Comparison of ENCODE assay signal across 20 mouse cellular contexts in the genomic region with DNA sequence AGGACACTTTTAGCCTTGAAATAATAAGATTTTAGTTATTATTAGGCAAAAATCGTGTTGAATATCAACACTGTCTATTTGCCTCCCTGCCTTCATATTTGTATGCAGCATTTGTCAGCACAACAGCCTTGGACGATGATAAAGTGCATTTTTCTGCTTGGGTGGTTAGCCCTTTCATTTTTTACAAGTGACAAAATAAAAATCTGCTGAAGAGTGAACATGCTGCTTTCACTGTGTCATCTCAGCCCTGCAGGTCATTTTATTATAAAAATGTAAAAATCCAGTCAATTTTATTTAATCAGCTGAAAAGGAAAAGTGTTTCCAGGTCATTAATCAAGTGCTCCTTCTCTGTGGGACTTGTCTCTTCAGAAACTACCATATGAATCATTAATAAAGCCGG.
A peak's percentile ranks its signal among the peaks of the same experiment; 100 is the strongest.
DNase-seq lines count a peak whose midpoint lies in the region; ATAC-seq lines count a peak whose summit lies in the region.
"Had no signal": no experiment of that assay in that cellular context is flagged by ENCODE, and none has a peak within 500 bp of the region (broad histone marks: within the 10 kb centered on the region; RNA-seq: fewer than 3 reads in every experiment).

No protein-coding gene starts in this region.

- H3K4me3 ChIP-seq in hindbrain, embryonic 16.5 days (ENCODE audit: low read length), result no peak overlapping the region
- H3K4me3 ChIP-seq in hindbrain, embryonic 14.5 days (replicated peaks; ENCODE audit: low read length), result no peak overlapping the region
- H3K4me3 ChIP-seq: embryonic facial prominence, embryonic 12.5 days; forebrain, embryonic 13.5 days; heart, embryonic 10.5 days; hindbrain, embryonic 13.5 days had no signal

- no peak overlapping the region for H3K27ac ChIP-seq in hindbrain, embryonic 16.5 days (ENCODE audit: low read depth, low read length)
- no peak overlapping the region for H3K27ac ChIP-seq in hindbrain, embryonic 14.5 days
- H3K27ac ChIP-seq: embryonic facial prominence, embryonic 12.5 days; forebrain, embryonic 13.5 days; heart, embryonic 10.5 days; hindbrain, embryonic 13.5 days had no signal

- peak; percentile 42 for DNase-seq in adrenal gland, adult 2 months
- DNase-seq in adrenal gland, postnatal 25 days, result no peak
- DNase-seq in hindbrain, embryonic 14.5 days (ENCODE audit: low spot score), result no peak
- DNase-seq in Muller cell, postnatal 12 days (ENCODE audit: inconsistent ontology term), result peak; percentile 38
- DNase-seq in brain, adult 2 months (ENCODE audit: low read depth, low spot score), result peak; percentile 12
- no peak for DNase-seq in layer of hippocampus, postnatal 14 days (ENCODE audit: low spot score in 2 of 2)
- DNase-seq: cerebellum, postnatal 25 days; gastrocnemius, postnatal 10 days; heart, adult 18-20 months; heart, postnatal 10 days; heart, postnatal 4 days; kidney, adult 18-20 months had no signal

- WGBS in hindbrain, embryonic 16.5 days, result 36% methylated on average over 3 of the region's 3 CpGs
- 42% methylated on average over 3 of the region's 3 CpGs for WGBS in hindbrain, embryonic 14.5 days

- H3K9ac ChIP-seq in hindbrain, embryonic 16.5 days (ENCODE audit: low read depth, low read length), result no peak overlapping the region
- H3K9ac ChIP-seq in hindbrain, embryonic 14.5 days, result no peak overlapping the region
- H3K9ac ChIP-seq: embryonic facial prominence, embryonic 12.5 days; forebrain, embryonic 13.5 days; hindbrain, embryonic 13.5 days had no signal

- H3K4me2 ChIP-seq in hindbrain, embryonic 16.5 days (ENCODE audit: low read length), result no peak overlapping the region
- H3K4me2 ChIP-seq in hindbrain, embryonic 14.5 days (replicated peaks), result no peak overlapping the region
- H3K4me2 ChIP-seq: embryonic facial prominence, embryonic 12.5 days; forebrain, embryonic 13.5 days; hindbrain, embryonic 13.5 days had no signal

- no peaks in the 10 kb centered on the region for H3K9me3 ChIP-seq in hindbrain, embryonic 16.5 days (ENCODE audit: control insufficient read depth, low read length)
- no peaks in the 10 kb centered on the region for H3K9me3 ChIP-seq in hindbrain, embryonic 14.5 days (ENCODE audit: control insufficient read depth, low read length)
- H3K9me3 ChIP-seq: embryonic facial prominence, embryonic 12.5 days; forebrain, embryonic 13.5 days; heart, embryonic 10.5 days; hindbrain, embryonic 13.5 days had no signal

- H3K36me3 ChIP-seq in hindbrain, embryonic 16.5 days (ENCODE audit: control insufficient read depth, insufficient read depth, low read length), result no peaks in the 10 kb centered on the region
- H3K36me3 ChIP-seq in hindbrain, embryonic 14.5 days (replicated peaks; ENCODE audit: control insufficient read depth, insufficient read depth), result no peaks in the 10 kb centered on the region
- H3K36me3 ChIP-seq: embryonic facial prominence, embryonic 12.5 days; heart, embryonic 10.5 days; hindbrain, embryonic 13.5 days had no signal

- peak; percentile 58; the same call in 1 of the 2 replicates for ATAC-seq in hindbrain, embryonic 16.5 days
- ATAC-seq in hindbrain, embryonic 14.5 days (ENCODE audit: low FRiP score), result no peak
- no peak for ATAC-seq in frontal cortex, adult (ENCODE audit: low TSS enrichment)
- ATAC-seq: activated CD4-positive, CD25-positive, alpha-beta regulatory T cell, adult 4 months; forebrain, embryonic 13.5 days; Patski had no signal

- H3K4me1 ChIP-seq in hindbrain, embryonic 16.5 days (ENCODE audit: control insufficient read depth, insufficient read depth, low read depth, low read length), result no peaks in the 10 kb centered on the region
- no peaks in the 10 kb centered on the region for H3K4me1 ChIP-seq in hindbrain, embryonic 14.5 days (replicated peaks; ENCODE audit: control insufficient read depth, insufficient read depth, low read length)
- H3K4me1 ChIP-seq: embryonic facial prominence, embryonic 12.5 days; forebrain, embryonic 13.5 days; heart, embryonic 10.5 days; hindbrain, embryonic 13.5 days had no signal

- no peaks in the 10 kb centered on the region for H3K27me3 ChIP-seq in hindbrain, embryonic 16.5 days (replicated peaks; ENCODE audit: control insufficient read depth, insufficient read depth, low read length)
- no peaks in the 10 kb centered on the region for H3K27me3 ChIP-seq in hindbrain, embryonic 14.5 days (ENCODE audit: control insufficient read depth, insufficient read depth, low read length)
- H3K27me3 ChIP-seq: embryonic facial prominence, embryonic 12.5 days; forebrain, embryonic 13.5 days; hindbrain, embryonic 13.5 days had no signal

Comparison
In these comparisons a context has a peak if more than half of its experiments do, and no peak if none do; other contexts are left out.
1. DNase-seq: peak in adrenal gland, adult 2 months (single experiment), Muller cell, postnatal 12 days (single experiment) and brain, adult 2 months (single experiment); none in adrenal gland, postnatal 25 days (single experiment), hindbrain, embryonic 14.5 days (single experiment) and layer of hippocampus, postnatal 14 days (0 of 2).